Mouse (Mus musculus) limb, embryonic 12.5 days (tissue): ENCODE measurements around the gene 1700001P01Rik. TPM values are rescaled to one million over a fixed set of nuclear protein-coding genes. Genes with fewer than 3 reads are reported as not detected.

Source experiments
- ATAC-seq: fragments of 200-750 bp; cut with Nextera tagmentation; 2 replicates; pipeline ENCODE4 v1.8.0; 2017; ENCODE audit warnings: low read depth, moderate TSS enrichment; ENCODE audit not compliant: insufficient number of reproducible peaks, insufficient read depth, low FRiP score, low TSS enrichment
- H3K27ac ChIP-seq: fragments of 300-500 bp; sonication (generic); 2 replicates; pipeline ENCODE4 v1.5.1; 2016; ENCODE audit warnings: mild to moderate bottlenecking, moderate library complexity
- H3K27me3 ChIP-seq: fragments of 300-500 bp; sonication (generic); 2 replicates; pipeline ENCODE4 v1.6.1; 2016; ENCODE audit warnings: mild to moderate bottlenecking, moderate library complexity
- H3K36me3 ChIP-seq: fragments of 300-500 bp; sonication (generic); 2 replicates; pipeline ENCODE4 v1.6.1; 2016; ENCODE audit warnings: mild to moderate bottlenecking, moderate library complexity
- H3K4me1 ChIP-seq: fragments of 300-500 bp; sonication (generic); replicated peaks from 2 replicates; pipeline ENCODE4 v1.6.1; 2016
- H3K4me2 ChIP-seq: fragments of 300-500 bp; sonication (generic); 2 replicates; pipeline ENCODE4 v1.6.1; 2016; ENCODE audit warnings: mild to moderate bottlenecking, moderate library complexity
- H3K4me3 ChIP-seq: fragments of 300-500 bp; sonication (generic); replicated peaks from 2 replicates; pipeline ENCODE4 v1.5.1; 2016; ENCODE audit warnings: mild to moderate bottlenecking
- H3K9ac ChIP-seq: fragments of 300-500 bp; sonication (generic); replicated peaks from 2 replicates; pipeline ENCODE4 v1.6.1; 2016; ENCODE audit warnings: mild to moderate bottlenecking, moderate library complexity
- H3K9me3 ChIP-seq: fragments of 300-500 bp; sonication (generic); 2 replicates; pipeline ENCODE4 v1.6.1; 2016; ENCODE audit warnings: mild to moderate bottlenecking, moderate library complexity
- WGBS: fragments of 180-500 bp; shearing (Covaris S2); methylation state at CpG from one replicate; pipeline ENCODE4 v1.1.7; 2016; 5-methylcytosine and 5-hydroxymethylcytosine counted together
- microRNA-seq: library from miRNA; unstranded; fragments of <30 nt; microRNA quantifications from one replicate; pipeline ENCODE4, GENCODE M21; 2017
- polyA plus RNA-seq: library from polyadenylated mRNA; unstranded; fragments of >200 nt; fragmentation: Nextera tagmentation; extraction: Ambion mirVana; gene quantifications from 2 replicates; pipeline ENCODE4 v1.2.1, GENCODE M21; 2016

1700001P01Rik gene
- polyA plus RNA-seq, 1 experiment from 2014 or later, result not detected

- WGBS, result 84% methylated on average over 7 of the region's 7 CpGs
Measured at GRCm38 (mm10) chr11:97723709-97724108, 52.0 kb downstream of the 1700001P01Rik start.

More at GRCm38 (mm10) chr11:97723709-97724108, 52.0 kb downstream of the 1700001P01Rik start:
- Histone ChIP-seq H3K27ac (no peak overlapping the region), H3K4me1 (no peaks in the 10 kb centered on the region), H3K9ac (no peak overlapping the region), H3K4me3 (no peak overlapping the region), H3K4me2 (no peak overlapping the region), H3K9me3 (peaks cover 7% of the 10 kb centered on the region; the same call in 1 of the 2 replicates), H3K27me3 (no peaks in the 10 kb centered on the region), H3K36me3 (peaks cover 99% of the 10 kb centered on the region)
- ATAC-seq, result no peak

Small RNA genes within 50 kb of the gene (microRNA-seq; reads per million reads assigned to microRNA genes)
- gene Mir8102, result 0.93 reads per million

Other genes starting within 250 kb of the 1700001P01Rik start
- 0.27 and 0.79 TPM in 2 replicates for gene Srcin1, start 199.7 kb downstream of the 1700001P01Rik start, polyA plus RNA-seq
- gene Epop, start 146.2 kb downstream of the 1700001P01Rik start, polyA plus RNA-seq, result 16.4 and 16.9 TPM in 2 replicates
- 2.8 and 2.9 TPM in 2 replicates for gene Mllt6, start 112.5 kb downstream of the 1700001P01Rik start, polyA plus RNA-seq
- 10.0 and 11.3 TPM in 2 replicates for gene Cisd3, start 90.1 kb downstream of the 1700001P01Rik start, polyA plus RNA-seq
- 20.2 and 20.3 TPM in 2 replicates for gene Pcgf2, start 75.4 kb downstream of the 1700001P01Rik start, polyA plus RNA-seq
- gene Psmb3, start 72.5 kb downstream of the 1700001P01Rik start, polyA plus RNA-seq, result 481 TPM in 2 replicates
- gene Pip4k2b, start 31.2 kb downstream of the 1700001P01Rik start, polyA plus RNA-seq, result 2.2 and 2.7 TPM in 2 replicates
- gene Cwc25, start 9.4 kb downstream of the 1700001P01Rik start, polyA plus RNA-seq, result 24.6 and 25.6 TPM in 2 replicates
- gene Rpl23, start 6.5 kb upstream of the 1700001P01Rik start, polyA plus RNA-seq, result 513 and 518 TPM in 2 replicates
- 110 and 120 TPM in 2 replicates for gene Lasp1, start 23.1 kb upstream of the 1700001P01Rik start, polyA plus RNA-seq
- 11.8 and 13.2 TPM in 2 replicates for gene B230217C12Rik, start 64.9 kb upstream of the 1700001P01Rik start, polyA plus RNA-seq
- gene Fbxo47, start 108.2 kb upstream of the 1700001P01Rik start, polyA plus RNA-seq, result 0.60 and 0.92 TPM in 2 replicates
- 0.12 TPM in 1 of 2 replicates, not detected in the other for gene Plxdc1, start 210.5 kb upstream of the 1700001P01Rik start, polyA plus RNA-seq
- gene Arl5c, start 220.3 kb upstream of the 1700001P01Rik start, polyA plus RNA-seq, result 5.9 and 7.1 TPM in 2 replicates
- gene Cacnb1, start 247.1 kb upstream of the 1700001P01Rik start, polyA plus RNA-seq, result 13.2 and 16.0 TPM in 2 replicates